Mouse (Mus musculus): ENCODE results near the gene Rgs3.

Rgs3 gene

DNA sequence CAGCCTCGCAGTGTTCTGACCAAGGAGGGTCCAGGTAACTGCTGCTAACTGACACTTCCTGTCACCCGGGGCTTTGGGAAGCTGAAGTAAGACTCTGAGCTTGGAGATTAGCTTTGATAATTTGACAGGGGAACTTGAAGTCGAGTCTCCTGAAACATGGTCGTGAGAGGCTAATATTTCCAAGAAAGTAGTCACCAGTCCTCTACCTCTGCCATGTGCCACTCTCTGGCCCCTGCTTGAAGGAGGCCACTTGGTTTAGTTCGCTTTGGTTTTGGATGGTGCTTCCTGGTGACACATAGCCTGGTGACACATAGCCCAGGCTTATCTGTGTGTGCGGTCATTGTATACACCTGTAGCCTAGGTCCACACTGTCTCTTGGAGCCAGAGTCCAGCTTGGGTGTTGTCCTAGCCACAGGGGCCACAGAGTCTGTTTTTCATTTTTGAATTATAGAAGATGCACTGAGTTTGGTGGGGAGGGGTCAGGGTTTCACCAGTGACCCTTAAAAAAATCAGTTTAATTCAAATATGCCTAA is at the start of gene Rgs3:
Gene Rgs3 (plus strand): TSS at position 51 of the 533 bp plus-strand sequence.
- no peak for DNase-seq (ENCODE audit: inconsistent ontology term)

DNA sequence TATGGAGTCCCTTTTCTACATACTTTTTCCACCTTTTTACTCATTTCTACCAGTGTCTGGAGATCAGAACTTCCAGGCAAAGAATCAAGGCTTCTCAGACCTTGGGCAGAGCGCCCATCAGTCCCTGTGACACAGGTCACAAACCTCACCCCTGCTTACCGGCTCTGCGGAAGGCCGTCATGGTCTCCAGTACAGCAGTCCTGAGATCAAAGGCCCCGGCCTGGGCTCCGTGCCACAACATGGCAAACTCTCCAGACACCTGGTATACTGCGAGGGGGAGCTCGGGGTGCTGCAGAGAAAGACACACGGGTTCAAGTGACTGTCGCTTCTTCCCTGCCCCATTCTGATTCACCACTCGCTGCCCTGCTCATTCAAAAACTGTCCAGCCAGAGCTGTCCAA is 49.7 kb upstream of the Rgs3 start:
- no peak for DNase-seq (ENCODE audit: inconsistent ontology term)

- DNase-seq (ENCODE audit: inconsistent ontology term): no peak
Measured at GRCm38 (mm10) chr4:62513998-62514506, 45.6 kb upstream of the Rgs3 start.

- DNase-seq (ENCODE audit: inconsistent ontology term): no peak
Measured at GRCm38 (mm10) chr4:62514995-62515394, 44.7 kb upstream of the Rgs3 start.

- no peak for DNase-seq (ENCODE audit: inconsistent ontology term)
Measured at GRCm38 (mm10) chr4:62515490-62515889, 44.2 kb upstream of the Rgs3 start.

- no peak for DNase-seq (ENCODE audit: inconsistent ontology term)
Measured at GRCm38 (mm10) chr4:62516079-62516478, 43.6 kb upstream of the Rgs3 start.

DNA sequence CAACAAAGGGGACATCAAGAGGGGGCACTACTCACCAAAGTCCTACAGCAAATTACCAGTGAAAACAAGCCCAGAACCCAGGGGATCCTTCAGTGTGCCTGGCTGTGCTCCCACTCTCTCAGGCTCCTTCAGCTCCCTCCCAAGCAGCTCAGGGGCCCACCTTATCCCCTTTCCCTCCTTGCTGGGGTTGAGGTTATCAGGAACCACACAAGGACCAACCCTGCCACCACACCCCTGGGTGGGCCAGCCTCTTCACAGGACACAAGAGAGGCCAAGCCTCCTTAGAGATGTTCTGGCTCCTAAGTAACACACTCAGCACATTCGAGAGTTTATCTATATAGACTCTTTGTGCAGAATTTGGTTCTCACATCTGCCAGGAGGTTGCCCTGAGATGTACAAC is 43.1 kb upstream of the Rgs3 start:
- DNase-seq (ENCODE audit: inconsistent ontology term): no peak

GRCm38 (mm10) chr4:62517046-62517445 is 42.6 kb upstream of the Rgs3 start:
- no peak for DNase-seq (ENCODE audit: inconsistent ontology term)

GRCm38 (mm10) chr4:62517538-62518415 is 41.9 kb upstream of the Rgs3 start:
- no peak for DNase-seq (ENCODE audit: inconsistent ontology term)

- no peak for DNase-seq (ENCODE audit: inconsistent ontology term)
Measured at GRCm38 (mm10) chr4:62518416-62519121, 41.1 kb upstream of the Rgs3 start.

DNA sequence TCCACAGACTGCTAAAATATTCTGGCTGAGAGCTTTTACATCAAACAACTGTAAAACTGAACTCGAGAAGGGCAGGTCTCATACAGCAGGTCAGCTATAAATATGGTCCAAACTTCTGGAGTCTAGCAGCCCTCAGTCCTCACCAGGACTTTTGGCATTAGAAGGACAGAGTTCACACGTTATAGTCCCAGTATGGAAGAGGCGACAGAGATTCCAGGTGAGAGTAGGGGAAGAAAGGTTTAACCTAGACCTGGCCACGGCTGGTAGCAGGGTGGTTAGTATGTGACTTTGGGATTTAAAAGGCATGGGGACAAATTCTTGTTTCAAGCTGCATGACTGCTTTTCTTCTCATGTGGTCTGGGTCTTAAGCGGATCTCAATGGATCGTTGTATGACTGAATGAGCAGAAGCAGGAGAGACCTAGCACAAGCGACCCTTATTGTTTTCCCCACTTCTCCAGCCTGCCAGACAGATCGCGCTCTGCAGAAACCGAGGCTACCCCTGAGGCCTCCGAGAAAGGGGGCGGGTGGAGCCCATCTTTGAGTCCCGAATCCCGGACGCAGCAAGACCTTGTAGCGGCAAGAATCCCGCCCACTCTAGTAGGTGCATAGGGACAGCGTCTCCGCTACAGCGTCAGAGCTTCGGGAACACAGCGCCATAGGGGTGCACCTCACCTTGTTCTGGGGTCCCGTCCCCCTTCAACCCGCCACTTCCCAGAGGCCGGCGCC is 40.4 kb upstream of the Rgs3 start:
- DNase-seq (ENCODE audit: inconsistent ontology term): no peak

GRCm38 (mm10) chr4:62519849-62520233 is 39.8 kb upstream of the Rgs3 start, which contains the start of gene Alad:
Gene Alad, minus strand, starts transcription at chr4:62519918.
- DNase-seq (ENCODE audit: inconsistent ontology term): peak; percentile 94

DNA sequence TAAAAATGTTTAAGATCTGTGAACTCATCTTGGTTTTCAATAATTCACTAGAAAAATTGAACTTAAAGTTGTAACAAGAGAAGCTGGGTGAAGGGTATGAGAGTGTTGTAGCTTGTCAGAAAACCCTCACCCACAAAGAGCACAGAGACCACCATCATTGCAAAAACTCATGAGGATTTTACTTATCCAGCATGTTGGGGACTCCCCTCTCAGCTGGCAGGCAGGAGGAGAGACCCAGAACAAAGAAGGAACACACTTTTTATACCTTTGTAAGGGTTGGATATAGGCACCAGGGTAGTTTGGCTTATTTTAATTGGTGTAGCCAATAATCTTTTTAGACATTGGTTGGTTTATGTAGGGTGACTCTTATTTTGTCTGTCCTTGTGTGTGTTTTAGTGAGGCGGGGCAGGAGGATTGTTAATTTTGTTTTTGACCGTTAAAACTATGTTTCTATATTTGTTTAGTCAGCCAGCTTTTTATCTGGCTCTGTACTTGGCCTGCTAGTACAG is 38.7 kb upstream of the Rgs3 start:
- DNase-seq (ENCODE audit: inconsistent ontology term): no peak

GRCm38 (mm10) chr4:62524651-62525488 is 34.8 kb upstream of the Rgs3 start, which contains the start of the genes Pole3 and 4933430I17Rik:
Gene Pole3, minus strand, starts transcription at chr4:62525068.
Gene 4933430I17Rik, plus strand, starts transcription at chr4:62525369.
- peak; percentile 99 for DNase-seq (ENCODE audit: inconsistent ontology term)

- no peak for DNase-seq (ENCODE audit: inconsistent ontology term)
Measured at GRCm38 (mm10) chr4:62525489-62525811, 34.2 kb upstream of the Rgs3 start.

- no peak for DNase-seq (ENCODE audit: inconsistent ontology term)
Measured at GRCm38 (mm10) chr4:62526256-62526655, 33.4 kb upstream of the Rgs3 start.

- DNase-seq (ENCODE audit: inconsistent ontology term): no peak
Measured at GRCm38 (mm10) chr4:62527655-62528054, 32.0 kb upstream of the Rgs3 start.

GRCm38 (mm10) chr4:62533729-62534128 is 25.9 kb upstream of the Rgs3 start:
- DNase-seq (ENCODE audit: inconsistent ontology term): no peak

DNA sequence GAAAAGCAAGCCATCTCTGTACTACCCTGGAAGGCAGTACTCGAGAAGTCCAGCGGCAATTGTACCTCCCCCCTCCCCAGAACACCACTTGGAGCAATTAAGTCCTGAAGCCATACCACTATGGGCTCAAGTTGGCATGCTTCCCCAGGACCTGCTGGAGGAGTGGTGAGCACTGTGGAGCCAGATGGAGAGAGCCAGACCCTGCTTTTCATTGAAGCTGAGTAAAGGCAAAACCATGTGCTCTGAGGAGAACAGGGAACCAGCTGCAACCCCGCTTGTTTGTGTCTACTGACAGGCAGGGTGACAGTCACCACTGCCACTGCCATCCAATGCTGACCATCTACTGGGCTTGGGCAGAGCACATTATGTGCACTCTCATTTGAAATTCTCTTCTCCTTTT is 17.8 kb upstream of the Rgs3 start:
- DNase-seq (ENCODE audit: inconsistent ontology term): no peak

GRCm38 (mm10) chr4:62543782-62544181 is 15.9 kb upstream of the Rgs3 start:
- no peak for DNase-seq (ENCODE audit: inconsistent ontology term)

- no peak for DNase-seq (ENCODE audit: inconsistent ontology term)
Measured at GRCm38 (mm10) chr4:62544801-62545200, 14.8 kb upstream of the Rgs3 start.

Data from Muller cell, postnatal 12 days (primary cell).